Mouse (Mus musculus) forebrain, embryonic 11.5 days (tissue): ENCODE measurements at regions not wholly inside any gene's neighbourhood (a gene's known extent, or its start where the extent isn't known, plus 50 kb on each side); places are given as distances from the start of the nearest gene placed in this dataset.

ENCODE experiments used
- ATAC-seq: fragments of 200-750 bp; cut with Nextera tagmentation; replicated peaks from 2 replicates; pipeline ENCODE4 v1.8.0; 2017; ENCODE audit warnings: moderate TSS enrichment; ENCODE audit not compliant: low FRiP score
- DNase-seq: peaks from one replicate; pipeline ENCODE4 v3.0.0-alpha.2; 2017; ENCODE audit warnings: low spot score
- H3K27ac ChIP-seq: fragments of 300-500 bp; sonication (generic); 2 replicates; pipeline ENCODE4 v1.5.1; 2014; ENCODE audit warnings: low read depth, low read length
- H3K27me3 ChIP-seq: fragments of 300-500 bp; sonication (generic); 2 replicates; pipeline ENCODE4 v1.6.1; 2014; ENCODE audit warnings: mild to moderate bottlenecking, low read length, mixed read lengths; ENCODE audit not compliant: control insufficient read depth, insufficient read depth
- H3K36me3 ChIP-seq: fragments of 300-500 bp; sonication (generic); 2 replicates; pipeline ENCODE4 v1.6.1; 2014; ENCODE audit warnings: mild to moderate bottlenecking, low read length, moderate library complexity, mixed read lengths; ENCODE audit not compliant: control insufficient read depth, insufficient read depth
- H3K4me1 ChIP-seq: fragments of 300-500 bp; sonication (generic); replicated peaks from 2 replicates; pipeline ENCODE4 v1.6.1; 2014; ENCODE audit warnings: low read length, mixed read lengths; ENCODE audit not compliant: control insufficient read depth, insufficient read depth
- H3K4me2 ChIP-seq: fragments of 300-500 bp; sonication (generic); 2 replicates; pipeline ENCODE4 v1.6.1; 2014; ENCODE audit warnings: low read depth, mild to moderate bottlenecking, low read length, moderate library complexity, mixed read lengths; ENCODE audit not compliant: severe bottlenecking
- H3K4me3 ChIP-seq: fragments of 300-500 bp; sonication (generic); 2 replicates; pipeline ENCODE4 v1.5.1; 2014; ENCODE audit warnings: low read depth, low read length
- H3K9ac ChIP-seq: fragments of 300-500 bp; sonication (generic); 2 replicates; pipeline ENCODE4 v1.6.1; 2014; ENCODE audit warnings: low read length
- H3K9me3 ChIP-seq: fragments of 300-500 bp; sonication (generic); 2 replicates; pipeline ENCODE4 v1.6.1; 2016; ENCODE audit warnings: low read length, mixed read lengths; ENCODE audit not compliant: control insufficient read depth
- WGBS: fragments of 180-500 bp; shearing (Covaris S2); extraction: QIAGEN DNeasy Blood & Tissue Kit; methylation state at CpG from one replicate; pipeline ENCODE4 v1.1.7; 2014; 5-methylcytosine and 5-hydroxymethylcytosine counted together

GRCm38 (mm10) chr17:4296521-4297155 is 600.6 kb upstream of the Nox3 start:
- no peak overlapping the region for H3K4me2 ChIP-seq
- no peak overlapping the region for H3K4me3 ChIP-seq
- 85% methylated on average over 6 of the region's 6 CpGs for WGBS
- no peaks in the 10 kb centered on the region for H3K4me1 ChIP-seq
- ATAC-seq (no peak), DNase-seq (no peak)
- H3K27me3 ChIP-seq = no peaks in the 10 kb centered on the region
- no peaks in the 10 kb centered on the region for H3K9me3 ChIP-seq
- H3K27ac ChIP-seq = no peak overlapping the region
- H3K9ac ChIP-seq = no peak overlapping the region
- H3K36me3 ChIP-seq = no peaks in the 10 kb centered on the region

- Histone ChIP-seq H3K4me3 (no peak overlapping the region), H3K27ac (no peak overlapping the region), H3K4me1 (no peaks in the 10 kb centered on the region), H3K9ac (no peak overlapping the region), H3K4me2 (no peak overlapping the region), H3K9me3 (no peaks in the 10 kb centered on the region), H3K36me3 (no peaks in the 10 kb centered on the region), H3K27me3 (no peaks in the 10 kb centered on the region)
- WGBS = 83% methylated on average over 1 of the region's 1 CpGs
- ATAC-seq (no peak), DNase-seq (no peak)
These were observed 601.1 kb upstream of the Nox3 start for GRCm38 (mm10) chr17:4297156-4297535.

GRCm38 (mm10) chr17:4301142-4301853 is 605.2 kb upstream of the Nox3 start:
- DNase-seq (no peak), ATAC-seq (no peak)
- no peaks in the 10 kb centered on the region for H3K36me3 ChIP-seq

GRCm38 (mm10) chr17:4311785-4312379 is 615.8 kb upstream of the Nox3 start:
- H3K27me3 ChIP-seq = no peaks in the 10 kb centered on the region
- no peak overlapping the region for H3K27ac ChIP-seq
- H3K9ac ChIP-seq = no peak overlapping the region
- no peak overlapping the region for H3K4me3 ChIP-seq
- no peak overlapping the region for H3K4me2 ChIP-seq
- no peaks in the 10 kb centered on the region for H3K4me1 ChIP-seq
- 0 out of 2 replicates have a peak, but pooled peaks have one; percentile 36 for ATAC-seq
- no peaks in the 10 kb centered on the region for H3K36me3 ChIP-seq
- DNase-seq = no peak
- 46% methylated on average over 4 of the region's 4 CpGs for WGBS
- no peaks in the 10 kb centered on the region for H3K9me3 ChIP-seq

More at GRCm38 (mm10) chr17:4301142-4301853, 605.2 kb upstream of the Nox3 start:
- Histone ChIP-seq H3K4me2 (no peak overlapping the region), H3K4me3 (no peak overlapping the region), H3K27ac (no peak overlapping the region), H3K9ac (no peak overlapping the region), H3K4me1 (no peaks in the 10 kb centered on the region), H3K9me3 (no peaks in the 10 kb centered on the region), H3K27me3 (no peaks in the 10 kb centered on the region)
- 91% methylated on average over 12 of the region's 12 CpGs for WGBS

GRCm38 (mm10) chr17:4319141-4319540 is 623.1 kb upstream of the Nox3 start:
- ATAC-seq = no peak
- H3K9me3 ChIP-seq = no peaks in the 10 kb centered on the region
- 88% methylated on average over 4 of the region's 4 CpGs for WGBS
- H3K27me3 ChIP-seq = no peaks in the 10 kb centered on the region
- no peak overlapping the region for H3K9ac ChIP-seq
- no peaks in the 10 kb centered on the region for H3K4me1 ChIP-seq
- no peaks in the 10 kb centered on the region for H3K36me3 ChIP-seq
- no peak for DNase-seq
- no peak overlapping the region for H3K27ac ChIP-seq
- no peak overlapping the region for H3K4me2 ChIP-seq
- no peak overlapping the region for H3K4me3 ChIP-seq

DNA sequence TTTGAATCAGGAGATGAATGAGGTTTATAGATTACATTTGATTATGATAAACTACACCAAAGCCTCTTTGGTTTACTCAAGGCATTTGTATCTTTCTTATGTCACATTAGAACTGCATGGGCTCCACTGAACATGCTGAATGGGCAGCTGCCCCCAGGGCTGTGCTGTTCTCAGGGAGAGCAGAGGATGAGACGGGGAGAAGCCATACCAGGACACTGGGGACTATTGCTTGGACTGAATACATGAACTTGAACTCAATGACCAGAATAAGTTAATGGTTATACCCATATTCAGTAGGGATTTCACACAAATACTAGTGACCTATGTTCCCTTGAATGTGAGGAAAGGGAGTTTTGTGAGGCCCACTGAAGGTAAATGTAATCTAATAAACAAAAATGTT is 632.7 kb upstream of the Nox3 start:
- H3K36me3 ChIP-seq = no peaks in the 10 kb centered on the region
- H3K27me3 ChIP-seq = no peaks in the 10 kb centered on the region
- H3K4me2 ChIP-seq = no peak overlapping the region
- no peaks in the 10 kb centered on the region for H3K4me1 ChIP-seq
- H3K27ac ChIP-seq = no peak overlapping the region
- no peak for ATAC-seq
- no peak for DNase-seq
- H3K9me3 ChIP-seq = no peaks in the 10 kb centered on the region
- H3K9ac ChIP-seq = no peak overlapping the region
- H3K4me3 ChIP-seq = no peak overlapping the region
- 68% methylated on average over 1 of the region's 1 CpGs for WGBS

GRCm38 (mm10) chr17:4331650-4332049 is 635.6 kb upstream of the Nox3 start:
- H3K4me2 ChIP-seq = no peak overlapping the region
- H3K27me3 ChIP-seq = no peaks in the 10 kb centered on the region
- no peaks in the 10 kb centered on the region for H3K9me3 ChIP-seq
- no peaks in the 10 kb centered on the region for H3K4me1 ChIP-seq
- ATAC-seq (no peak), DNase-seq (no peak)
- no peak overlapping the region for H3K9ac ChIP-seq
- WGBS = 50% methylated on average over 9 of the region's 9 CpGs
- no peak overlapping the region for H3K4me3 ChIP-seq
- no peaks in the 10 kb centered on the region for H3K36me3 ChIP-seq
- H3K27ac ChIP-seq = no peak overlapping the region

DNA sequence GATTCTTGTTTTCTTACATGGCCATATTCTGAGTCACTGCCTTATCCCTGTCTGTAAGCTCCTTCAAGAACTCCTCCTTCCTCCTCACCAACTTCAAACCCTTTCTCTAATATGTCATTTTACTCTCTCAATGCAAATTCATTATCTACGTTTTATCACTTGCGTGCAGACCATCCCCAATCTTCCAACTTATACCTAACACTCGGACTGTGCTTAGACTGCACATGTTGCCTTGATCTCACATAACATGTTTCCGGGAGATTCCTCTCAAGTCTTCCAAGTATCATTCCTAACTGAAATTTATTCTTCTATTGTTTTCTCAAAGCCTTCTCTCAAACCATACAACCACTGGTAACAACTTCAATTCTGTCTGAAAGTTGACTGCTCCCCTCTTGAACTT is 637.0 kb upstream of the Nox3 start:
- Histone ChIP-seq H3K27me3 (no peaks in the 10 kb centered on the region), H3K9ac (no peak overlapping the region), H3K36me3 (no peaks in the 10 kb centered on the region), H3K4me2 (no peak overlapping the region), H3K4me1 (no peaks in the 10 kb centered on the region), H3K4me3 (no peak overlapping the region), H3K27ac (no peak overlapping the region), H3K9me3 (no peaks in the 10 kb centered on the region)
- WGBS = 92% methylated on average over 4 of the region's 4 CpGs
- ATAC-seq (no peak), DNase-seq (no peak)
